Mouse (Mus musculus): Measurements from ENCODE around the gene Upk3bl. TPM values are rescaled to one million over a fixed set of nuclear protein-coding genes. Genes with fewer than 3 reads are reported as not detected.
A peak's percentile ranks its signal among the peaks of the same experiment; 100 is the strongest.

Upk3bl gene
- total and polyA plus RNA-seq, 3 experiments: not detected

DNA sequence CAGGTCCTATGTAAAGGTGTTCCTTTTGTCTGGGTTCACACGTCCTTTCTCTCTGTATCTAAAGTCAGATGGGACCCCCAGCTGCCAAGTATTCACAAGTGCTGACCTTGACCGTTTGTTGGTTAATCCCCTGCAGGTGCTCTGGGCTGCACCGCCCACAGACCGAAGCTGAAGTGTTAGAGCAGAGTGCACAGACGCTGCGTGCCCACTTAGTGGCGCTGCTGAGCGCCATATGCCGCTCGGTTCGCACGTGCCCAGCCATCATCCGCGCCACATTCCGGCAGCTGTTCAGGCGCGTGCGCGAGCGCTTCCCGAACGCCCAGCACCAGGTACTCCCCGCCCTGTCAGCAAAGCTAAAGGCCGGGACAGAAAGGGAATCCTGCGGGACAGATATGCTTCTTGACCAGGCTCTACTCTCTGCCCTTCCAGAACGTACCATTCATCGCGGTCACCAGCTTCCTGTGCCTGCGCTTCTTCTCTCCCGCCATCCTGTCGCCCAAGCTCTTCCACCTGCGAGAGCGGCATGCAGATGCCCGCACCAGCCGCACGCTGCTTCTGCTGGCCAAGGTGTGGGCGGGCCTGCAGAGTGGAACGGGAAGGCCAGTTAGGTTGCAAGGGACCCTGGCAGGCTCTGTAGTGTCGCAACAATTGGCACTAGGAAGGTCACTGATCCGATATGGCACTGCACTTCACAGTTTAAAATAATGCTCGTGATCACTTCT is 48.0 kb downstream of the Upk3bl start (continued):
- peak; percentile 34 to 69; a peak in 1 of 4 replicates for TF ChIP-seq POLR2A (IDR thresholded peaks at IDR 0.05; ENCODE audit: control insufficient read depth in 1 of 2, insufficient read depth in 1 of 2, low read depth in 1 of 2, low read length in 2 of 2, poor library complexity in 1 of 2)
- TF ChIP-seq ELF1 (IDR thresholded peaks at IDR 0.05; ENCODE audit: low read depth, low read length): no peak
- TF ChIP-seq KAT2A (conservative IDR thresholded peaks at IDR 0.05; ENCODE audit: low read depth, low read length): no peak
- TF ChIP-seq BHLHE40 (IDR thresholded peaks at IDR 0.05; ENCODE audit: borderline replicate concordance, low read depth, low read length): peak; percentile 100
- no peak for TF ChIP-seq E2F4 (IDR thresholded peaks at IDR 0.05; ENCODE audit: borderline replicate concordance, low read depth, low read length)
- TF ChIP-seq POLR2AphosphoS2 (IDR thresholded peaks at IDR 0.05; ENCODE audit: low read length): no peak
- peak; percentile 99 for TF ChIP-seq MAX (IDR thresholded peaks at IDR 0.05; ENCODE audit: low read length)
- TF ChIP-seq UBTF (IDR thresholded peaks at IDR 0.05; ENCODE audit: borderline replicate concordance, insufficient read depth, low read depth, low read length): no peak
- TF ChIP-seq TCF12 (IDR thresholded peaks at IDR 0.05; ENCODE audit: low read depth, low read length): 0 out of 2 replicates have a peak, but pooled peaks have one; percentile 17
- no peak; the same call in 1 of the 2 replicates for TF ChIP-seq HCFC1 (IDR thresholded peaks at IDR 0.05; ENCODE audit: low read depth, low read length)
- TF ChIP-seq CHD1 (IDR thresholded peaks at IDR 0.05; ENCODE audit: low read depth, low read length): no peak
- peak; percentile 88 for TF ChIP-seq SMC3 (IDR thresholded peaks at IDR 0.05; ENCODE audit: low read depth, low read length)
- TF ChIP-seq RCOR1 (IDR thresholded peaks at IDR 0.05; ENCODE audit: low read depth, low read length): no peak
- peak; percentile 87 for TF ChIP-seq NRF1 (IDR thresholded peaks at IDR 0.05; ENCODE audit: insufficient read depth, low read depth, low read length, poor library complexity, severe bottlenecking)

GRCm38 (mm10) chr5:136104511-136104910 is 50.2 kb downstream of the Upk3bl start:
- peaks cover 4 to 19% of the 10 kb centered on the region in 2 experiments; a peak in 3 of 4 replicates for H3K4me1 ChIP-seq (ENCODE audit: control insufficient read depth in 1 of 2, insufficient read depth in 2 of 2, low read length in 2 of 2)
- no peaks in the 10 kb centered on the region for H3K9me3 ChIP-seq (replicated peaks; ENCODE audit: insufficient read depth, low read length)
- H3K27me3 ChIP-seq (ENCODE audit: control insufficient read depth in 1 of 2, insufficient read depth in 2 of 2, low read length in 2 of 2): no peaks in the 10 kb centered on the region
- H3K36me3 ChIP-seq (ENCODE audit: control insufficient read depth in 1 of 2, insufficient read depth in 2 of 2, low read length in 2 of 2): peaks cover 0 to 10% of the 10 kb centered on the region in 2 experiments; a peak in 2 of 4 replicates
- no peak overlapping the region for H3K27ac ChIP-seq (ENCODE audit: control insufficient read depth, low read depth, low read length)
- DNase-seq (ENCODE audit: low read depth, low spot score): peak; percentile 73
- TF ChIP-seq POLR2AphosphoS2 (IDR thresholded peaks at IDR 0.05; ENCODE audit: low read length) (no peak), SMC3 (IDR thresholded peaks at IDR 0.05; ENCODE audit: low read depth, low read length) (peak; percentile 19; the same call in 1 of the 2 replicates), CTCF (IDR thresholded peaks at IDR 0.05 in 2 of 3, conservative IDR thresholded peaks at IDR 0.05 in 1 of 3; ENCODE audit: control insufficient read depth in 1 of 3, insufficient read depth in 1 of 3, low read depth in 2 of 3, low read length in 3 of 3, poor library complexity in 1 of 3, severe bottlenecking in 1 of 3) (peak; percentile 58 to 81 (median 76))
- H3K79me2 ChIP-seq (ENCODE audit: control insufficient read depth, insufficient read depth, low read length, poor library complexity): no peaks in the 10 kb centered on the region
- no peak overlapping the region for H3K4me3 ChIP-seq (ENCODE audit: control insufficient read depth in 1 of 2, insufficient read depth in 1 of 2, low read depth in 2 of 2, low read length in 2 of 2)
- no peak overlapping the region for H3K9ac ChIP-seq (ENCODE audit: control insufficient read depth, low read depth, low read length, poor library complexity, severe bottlenecking)

DNA sequence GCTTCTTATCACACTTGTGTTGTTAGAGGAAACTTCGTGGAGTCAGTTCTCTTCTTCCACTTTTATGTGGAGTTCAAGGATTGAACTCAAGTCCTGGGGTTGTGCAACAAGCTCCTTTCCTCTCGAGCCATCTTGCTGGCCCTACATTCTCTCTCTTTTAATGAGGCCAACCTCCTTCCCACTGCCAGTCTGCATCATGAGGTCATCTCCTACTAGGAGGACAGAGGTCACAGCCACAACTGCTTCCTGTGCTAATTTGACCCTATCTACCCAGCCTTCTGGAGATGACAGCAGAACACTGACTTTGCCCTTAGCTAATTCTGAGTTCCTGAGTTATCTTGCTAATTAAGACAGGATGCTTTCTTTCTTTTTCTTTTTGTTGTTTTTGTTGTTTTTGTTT is 54.2 kb downstream of the Upk3bl start:
- Histone ChIP-seq H3K9ac (ENCODE audit: control insufficient read depth, low read depth, low read length, poor library complexity, severe bottlenecking) (no peak overlapping the region), H3K9me3 (replicated peaks; ENCODE audit: insufficient read depth, low read length) (no peaks in the 10 kb centered on the region), H3K36me3 (ENCODE audit: control insufficient read depth in 1 of 2, insufficient read depth in 2 of 2, low read length in 2 of 2) (peaks cover 0 to 7% of the 10 kb centered on the region in 2 experiments; a peak in 2 of 4 replicates), H3K4me1 (ENCODE audit: control insufficient read depth in 1 of 2, insufficient read depth in 2 of 2, low read length in 2 of 2) (peaks cover 4 to 9% of the 10 kb centered on the region in 2 experiments; a peak in 3 of 4 replicates), H3K79me2 (ENCODE audit: control insufficient read depth, insufficient read depth, low read length, poor library complexity) (no peaks in the 10 kb centered on the region), H3K27me3 (ENCODE audit: control insufficient read depth in 1 of 2, insufficient read depth in 2 of 2, low read length in 2 of 2) (no peaks in the 10 kb centered on the region), H3K4me3 (ENCODE audit: control insufficient read depth in 1 of 2, insufficient read depth in 1 of 2, low read depth in 2 of 2, low read length in 2 of 2) (no peak overlapping the region), H3K27ac (ENCODE audit: control insufficient read depth, low read depth, low read length) (no peak overlapping the region)
- DNase-seq (ENCODE audit: low read depth, low spot score): no peak
- TF ChIP-seq JUND (IDR thresholded peaks at IDR 0.05; ENCODE audit: low read depth, low read length) (no peak), EP300 (IDR thresholded peaks at IDR 0.05; ENCODE audit: low read depth in 1 of 2, low read length in 2 of 2) (no peak), SIN3A (IDR thresholded peaks at IDR 0.05; ENCODE audit: low read length) (no peak), ZNF384 (IDR thresholded peaks at IDR 0.05; ENCODE audit: low read depth, low read length) (no peak), ZKSCAN1 (IDR thresholded peaks at IDR 0.05; ENCODE audit: low read depth, low read length) (no peak), MAFK (IDR thresholded peaks at IDR 0.05; ENCODE audit: borderline replicate concordance, low read depth, low read length) (no peak), ZC3H11A (IDR thresholded peaks at IDR 0.05; ENCODE audit: low read depth, low read length) (no peak), CHD2 (IDR thresholded peaks at IDR 0.05; ENCODE audit: low read length) (no peak), TAL1 (IDR thresholded peaks at IDR 0.05; ENCODE audit: low read length) (no peak), POLR2AphosphoS5 (IDR thresholded peaks at IDR 0.05; ENCODE audit: borderline replicate concordance, low read depth, low read length) (no peak), MYB (IDR thresholded peaks at IDR 0.05; ENCODE audit: low read depth, low read length) (no peak), MXI1 (IDR thresholded peaks at IDR 0.05; ENCODE audit: low read depth, low read length) (no peak), GATA1 (IDR thresholded peaks at IDR 0.05; ENCODE audit: low read depth, low read length) (no peak), UBTF (IDR thresholded peaks at IDR 0.05; ENCODE audit: borderline replicate concordance, insufficient read depth, low read depth, low read length) (no peak), CHD1 (IDR thresholded peaks at IDR 0.05; ENCODE audit: low read depth, low read length) (no peak), TCF12 (IDR thresholded peaks at IDR 0.05; ENCODE audit: low read depth, low read length) (no peak)

Data from MEL (cell line).